Mouse (Mus musculus): ENCODE measurements around the gene Taar8b.
"Not testable (repeated sequence)": the region's sequence is repeated elsewhere in the genome, so short reads cannot be mapped to it uniquely, and the experiment has no call there.

Gene Taar8b

GRCm38 (mm10) chr10:24092194-24092593 is at the start of gene Taar8b:
Taar8b (minus strand) TSS chr10:24092294.
- DNase-seq: no peak

DNA sequence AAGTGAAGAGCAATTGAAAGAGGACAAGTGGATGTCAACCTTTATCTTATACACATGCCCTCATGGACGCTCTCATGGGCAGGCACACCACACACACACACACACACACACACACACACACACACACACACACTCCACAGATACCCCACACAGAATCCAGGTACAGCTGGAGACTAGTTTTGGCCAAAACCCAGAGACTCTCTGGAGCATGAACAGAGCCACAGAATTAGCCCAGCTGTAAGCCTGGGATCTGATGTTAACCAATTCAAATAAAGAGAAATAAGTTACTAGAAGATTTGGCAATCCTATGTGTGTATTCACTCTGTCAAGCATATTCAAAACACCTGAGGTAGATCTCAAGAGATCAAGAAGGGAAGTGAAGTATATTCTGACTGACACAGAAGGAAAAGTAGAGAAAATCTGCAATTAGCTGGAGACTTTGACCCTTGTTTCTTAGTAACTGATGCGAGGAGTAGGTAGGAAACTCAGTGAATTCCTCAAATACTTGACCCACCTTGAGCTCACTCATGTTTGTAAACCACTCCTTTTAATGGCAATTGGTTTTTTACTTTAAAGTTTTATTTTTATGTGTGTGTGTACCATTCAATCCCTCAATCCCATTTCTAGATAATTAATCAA is 46.6 kb upstream of the Taar8b start:
- DNase-seq: no peak

DNA sequence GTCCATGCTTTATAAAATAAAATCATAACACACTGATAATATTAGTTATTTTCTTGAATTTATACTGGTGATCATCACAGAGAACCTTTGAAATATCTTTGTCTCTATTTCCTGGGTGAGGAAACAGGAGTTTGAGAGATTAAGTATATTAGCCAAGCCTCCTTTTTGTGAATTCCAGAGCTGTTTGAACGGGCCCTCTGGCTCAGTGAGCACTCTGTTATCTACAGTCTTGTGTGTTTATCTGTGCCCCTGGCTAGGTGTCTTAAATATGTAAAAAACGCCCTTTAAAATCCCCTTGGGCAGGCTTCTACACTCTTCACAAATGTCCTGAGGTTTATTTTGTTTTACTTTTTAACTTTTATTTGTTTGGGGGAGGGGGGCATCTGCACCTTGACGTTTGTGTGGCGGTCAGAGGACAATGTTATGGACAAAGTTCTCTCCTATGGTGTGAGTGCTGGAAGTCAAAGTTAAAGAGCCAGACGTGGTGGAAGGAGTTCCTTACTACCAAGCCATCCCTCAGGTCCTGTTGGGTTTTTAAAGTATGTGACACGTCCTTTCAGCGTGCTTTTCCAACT is 42.1 kb upstream of the Taar8b start:
- DNase-seq: no peak

DNA sequence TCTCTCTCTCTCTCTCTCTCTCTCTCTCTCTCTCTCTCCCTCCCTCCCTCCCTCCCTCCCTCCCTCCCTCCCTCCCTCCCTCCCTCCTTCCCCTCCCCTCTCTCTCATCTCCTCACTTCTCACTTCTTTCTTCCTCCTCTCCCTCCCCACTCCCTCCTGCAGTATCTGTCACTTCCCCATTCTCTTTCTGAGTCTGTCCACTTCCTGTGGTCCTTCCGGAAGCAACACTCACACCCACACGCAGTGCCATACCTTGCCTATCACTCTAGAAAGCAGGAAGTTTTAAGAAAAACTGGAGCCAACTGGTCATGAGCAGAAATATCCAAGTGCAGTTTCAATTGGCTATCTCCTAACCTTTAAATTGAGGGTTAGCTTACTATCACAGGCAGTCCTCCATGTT is 41.0 kb upstream of the Taar8b start:
- peak; percentile 89 for DNase-seq

DNA sequence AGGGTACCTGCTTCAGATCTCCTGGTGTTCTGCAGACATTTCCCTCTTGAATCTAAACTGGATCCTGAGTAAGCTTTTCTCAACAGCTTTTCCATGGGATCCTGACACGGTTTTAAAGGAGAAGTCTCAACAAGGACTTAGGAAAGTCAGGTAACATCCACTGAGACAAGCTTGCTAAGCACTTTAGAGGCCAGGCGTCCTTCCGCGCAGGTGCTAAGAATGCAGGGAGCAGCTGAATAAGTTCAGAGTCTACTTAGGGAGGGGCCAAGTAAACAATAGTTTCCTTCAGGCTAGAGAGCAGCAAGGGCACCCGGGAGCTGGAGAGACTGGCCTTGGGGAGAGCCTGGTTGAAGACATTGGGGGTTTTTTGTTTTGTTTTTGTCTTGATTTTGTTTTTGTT is 40.2 kb upstream of the Taar8b start:
- DNase-seq: no peak

- peak; percentile 91 for DNase-seq
These were observed 39.6 kb upstream of the Taar8b start for GRCm38 (mm10) chr10:24131451-24132262.

DNA sequence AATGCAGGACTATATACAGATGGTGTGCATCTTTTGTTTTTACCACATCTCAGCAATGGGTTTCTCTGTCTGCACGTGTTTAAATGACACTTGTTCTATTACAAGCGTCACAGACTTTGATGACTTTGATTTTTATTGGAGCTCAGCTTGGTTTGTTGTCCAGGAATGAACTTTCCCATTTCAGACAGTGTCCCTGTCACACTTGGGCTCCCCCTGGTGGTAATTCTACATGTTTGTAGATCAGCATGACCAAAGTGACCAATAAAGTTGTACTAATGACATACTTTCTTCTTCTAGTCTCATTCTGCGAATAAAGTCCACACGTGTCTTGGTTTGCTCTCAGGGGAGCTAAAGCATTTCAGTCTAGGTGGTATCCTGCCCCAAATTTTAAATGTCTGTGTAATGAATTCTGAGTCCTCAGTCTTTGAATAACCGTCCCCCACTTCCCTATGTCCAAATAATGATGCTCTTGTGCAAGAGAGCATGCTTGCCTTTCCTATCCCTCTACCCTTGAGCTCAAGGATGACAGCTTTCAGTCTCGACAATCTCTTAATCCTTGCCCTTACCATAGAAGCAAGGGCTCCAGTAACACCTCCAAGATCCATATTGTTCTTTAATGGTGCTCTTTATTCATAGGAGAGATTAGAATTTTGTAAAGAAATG is 19.2 kb upstream of the Taar8b start:
- no peak for DNase-seq

DNA sequence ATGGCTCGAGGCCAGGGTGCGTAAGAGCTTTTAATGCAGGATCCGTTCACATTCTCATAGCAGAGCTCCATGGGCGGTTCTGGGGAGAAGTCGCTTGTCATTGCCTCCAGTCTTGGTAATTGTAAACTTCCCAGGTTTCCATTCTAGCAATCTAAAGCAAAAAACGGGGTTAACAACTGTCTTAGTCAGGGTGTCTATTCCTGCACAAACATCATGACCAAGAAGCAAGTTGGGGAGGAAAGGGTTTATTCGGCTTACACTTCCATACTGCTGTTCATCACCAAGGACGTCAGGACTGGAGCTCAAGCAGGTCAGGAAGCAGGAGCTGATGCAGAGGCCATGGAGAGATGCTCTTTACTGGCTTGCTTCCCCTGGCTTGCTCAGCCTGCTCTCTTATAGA is 17.3 kb upstream of the Taar8b start, which contains the start of gene Taar9:
TSS of gene Taar9 (minus strand) at position 101 of the 400 bp plus-strand sequence.
- not testable (repeated sequence) for DNase-seq

- no peak for DNase-seq
These were observed 16.1 kb upstream of the Taar8b start for GRCm38 (mm10) chr10:24108236-24108635.

GRCm38 (mm10) chr10:24107747-24108146 is 15.7 kb upstream of the Taar8b start:
- DNase-seq: no peak

GRCm38 (mm10) chr10:24103299-24103698 is 11.2 kb upstream of the Taar8b start:
- DNase-seq: not testable (repeated sequence)

DNA sequence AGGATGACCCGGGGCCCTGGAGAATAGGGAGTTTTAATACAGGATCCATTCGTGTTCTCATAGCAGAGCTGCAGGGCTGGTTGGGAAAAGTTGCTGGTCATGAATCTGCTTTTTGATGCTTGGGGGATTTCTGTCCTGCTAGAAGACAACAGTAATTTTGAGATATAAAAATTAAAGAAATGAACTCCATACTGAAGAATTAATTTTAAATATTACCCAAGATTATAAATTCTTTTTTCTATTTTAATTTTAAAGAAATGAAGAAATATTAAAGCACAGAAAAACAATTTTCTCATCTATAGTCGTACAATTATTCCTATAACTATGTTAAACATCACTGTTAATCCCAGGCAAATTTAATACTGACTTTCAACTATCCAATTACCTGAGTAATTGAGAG is 9.7 kb upstream of the Taar8b start, which contains the start of gene Taar8c:
TSS of gene Taar8c (minus strand) at position 101 of the 400 bp plus-strand sequence.
- not testable (repeated sequence) for DNase-seq

DNA sequence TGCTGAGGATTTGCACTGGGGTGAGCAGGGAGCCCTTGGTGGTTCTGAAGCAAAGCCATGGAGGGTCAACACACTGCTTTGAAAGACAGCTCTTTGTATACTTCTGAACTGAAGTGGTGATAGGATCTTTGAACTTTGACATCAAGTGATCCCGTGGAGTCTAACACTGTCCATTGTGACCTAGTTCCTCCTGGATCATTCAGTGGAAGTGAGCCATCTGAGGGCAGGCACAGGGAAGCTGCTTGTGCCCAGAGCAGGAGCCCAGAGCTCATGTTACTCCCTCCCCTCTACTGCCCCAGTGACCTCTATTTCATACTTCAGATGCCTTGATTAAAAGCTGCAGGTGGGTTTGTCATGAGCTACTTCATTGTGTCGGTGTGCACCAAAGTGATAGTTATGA is 4.9 kb upstream of the Taar8b start:
- DNase-seq: not testable (repeated sequence)

- DNase-seq: no peak
These were observed 4.9 kb downstream of the Taar8b start for GRCm38 (mm10) chr10:24087168-24087567.

- DNase-seq: no peak
These were observed 5.5 kb downstream of the Taar8b start for GRCm38 (mm10) chr10:24086555-24086954.

- DNase-seq: no peak
These were observed 6.2 kb downstream of the Taar8b start for GRCm38 (mm10) chr10:24085936-24086335.

DNA sequence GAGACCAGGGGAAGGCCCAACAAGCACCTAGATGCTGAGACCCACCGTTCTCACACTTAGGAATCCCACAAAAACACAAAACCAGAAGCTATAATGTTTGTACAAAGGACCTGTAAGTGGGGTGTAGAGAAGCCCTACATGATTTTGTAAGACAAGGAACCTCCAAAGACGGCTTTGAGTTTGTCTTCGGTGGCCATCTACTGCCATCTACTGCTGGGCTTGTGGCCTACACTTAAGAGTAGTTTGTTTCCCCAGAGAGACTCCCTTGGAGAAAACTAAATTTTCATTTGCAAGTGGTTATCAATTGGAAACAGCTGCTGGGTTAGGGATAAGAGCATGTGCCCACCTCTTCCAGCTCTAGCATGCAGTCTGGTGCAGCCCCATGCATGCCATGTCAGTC is 11.9 kb downstream of the Taar8b start:
- peak; percentile 84 for DNase-seq

DNA sequence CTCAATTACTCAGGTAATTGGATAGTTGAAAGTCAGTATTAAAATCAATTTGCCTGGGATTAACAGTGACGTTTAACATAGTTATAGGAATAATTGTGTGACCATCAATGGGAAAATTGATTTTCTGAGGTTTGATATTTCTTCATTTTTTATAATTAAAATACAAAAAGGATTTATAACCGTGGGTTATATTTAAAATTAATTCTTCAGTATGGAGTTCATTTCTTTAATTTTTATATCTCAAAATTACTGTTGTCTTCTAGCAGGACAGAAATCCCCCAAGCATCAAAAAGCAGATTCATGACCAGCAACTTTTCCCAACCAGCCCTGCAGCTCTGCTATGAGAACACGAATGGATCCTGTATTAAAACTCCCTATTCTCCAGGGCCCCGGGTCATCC is 15.9 kb downstream of the Taar8b start, which contains the start of gene Taar8a:
TSS of gene Taar8a (plus strand) at position 301 of the 400 bp plus-strand sequence.
- not testable (repeated sequence) for DNase-seq

DNA sequence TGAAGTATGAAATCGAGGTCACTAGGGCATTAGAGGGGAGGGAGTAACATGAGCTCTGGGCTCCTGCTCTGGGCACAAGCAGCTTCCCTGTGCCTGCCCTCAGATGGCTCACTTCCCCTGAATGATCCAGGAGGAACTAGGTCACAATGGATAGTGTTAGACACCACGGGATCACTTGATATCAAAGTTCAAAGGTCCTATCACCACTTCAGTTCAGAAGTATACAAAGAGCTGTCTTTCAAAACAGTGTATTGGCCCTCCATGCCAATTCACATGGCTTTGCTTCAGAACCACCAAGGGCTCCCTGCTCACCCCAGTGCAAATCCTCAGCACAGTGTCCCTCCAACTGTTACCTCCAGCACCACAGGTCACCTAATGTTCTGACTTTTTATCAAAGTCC is 17.3 kb downstream of the Taar8b start:
- DNase-seq: not testable (repeated sequence)

DNA sequence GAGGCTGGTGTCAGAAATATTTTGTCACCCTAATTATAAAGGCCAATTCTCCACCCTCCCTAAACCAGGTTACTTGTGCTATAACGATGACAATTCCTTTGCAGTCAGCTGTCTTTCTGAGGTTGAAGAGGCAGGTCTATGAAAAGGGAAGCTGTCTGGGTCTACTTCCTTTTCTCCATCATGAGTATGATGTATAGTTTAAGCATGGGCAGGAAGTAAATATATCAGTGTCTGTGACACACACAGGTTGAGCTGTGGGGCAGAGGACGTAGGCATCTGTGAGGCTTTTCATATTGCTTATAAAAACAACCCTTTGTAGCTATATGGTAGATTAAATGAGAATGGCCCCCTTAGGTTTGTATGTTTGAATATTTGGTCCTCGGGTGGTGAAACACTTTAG is 33.1 kb downstream of the Taar8b start:
- DNase-seq: no peak

- DNase-seq: no peak
These were observed 40.1 kb downstream of the Taar8b start for GRCm38 (mm10) chr10:24052039-24052438.

- no peak for DNase-seq
These were observed 42.9 kb downstream of the Taar8b start, which contains the start of gene Taar7f for GRCm38 (mm10) chr10:24049210-24049609. Taar7f (plus strand) TSS chr10:24049510.

Measured in heart, adult 11 months (tissue).